Mouse (Mus musculus) forebrain, embryonic 10.5 days (tissue): ENCODE data around the gene Akap2. TPM values are rescaled to one million over a fixed set of nuclear protein-coding genes. Genes with fewer than 3 reads are reported as not detected.

Experiments used
- DNase-seq: peaks from one replicate; pipeline ENCODE4 v3.0.0-alpha.2; 2017; ENCODE audit warnings: low spot score; ENCODE audit errors: extremely low spot score
- H3K27ac ChIP-seq: fragments of 300-500 bp; sonication (generic); 2 replicates; pipeline ENCODE4 v1.5.1; 2016; ENCODE audit warnings: mild to moderate bottlenecking
- H3K27me3 ChIP-seq: fragments of 300-500 bp; sonication (generic); 2 replicates; pipeline ENCODE4 v1.6.1; 2016; ENCODE audit warnings: mild to moderate bottlenecking; ENCODE audit not compliant: poor library complexity, severe bottlenecking
- H3K36me3 ChIP-seq: fragments of 300-500 bp; sonication (generic); replicated peaks from 2 replicates; pipeline ENCODE4 v1.6.1; 2016; ENCODE audit warnings: mild to moderate bottlenecking, moderate library complexity
- H3K4me1 ChIP-seq: fragments of 300-500 bp; sonication (generic); 2 replicates; pipeline ENCODE4 v1.6.1; 2016
- H3K4me3 ChIP-seq: fragments of 300-500 bp; sonication (generic); 2 replicates; pipeline ENCODE4 v1.5.1; 2016; ENCODE audit warnings: mild to moderate bottlenecking, moderate library complexity
- H3K9me3 ChIP-seq: fragments of 300-500 bp; sonication (generic); 2 replicates; pipeline ENCODE4 v1.6.1; 2016; ENCODE audit warnings: mild to moderate bottlenecking, moderate library complexity
- WGBS: fragments of 180-500 bp; shearing (Covaris S2); methylation state at CpG from one replicate; pipeline ENCODE4 v1.1.7; 2016; 5-methylcytosine and 5-hydroxymethylcytosine counted together
- polyA plus RNA-seq: library from polyadenylated mRNA; unstranded; fragments of >200 nt; fragmentation: Nextera tagmentation; extraction: Ambion mirVana; gene quantifications from 2 replicates; pipeline ENCODE4 v1.2.1, GENCODE M21; 2016

Akap2 gene
- polyA plus RNA-seq, 1 experiment from 2014 or later: 18.3 TPM

DNA sequence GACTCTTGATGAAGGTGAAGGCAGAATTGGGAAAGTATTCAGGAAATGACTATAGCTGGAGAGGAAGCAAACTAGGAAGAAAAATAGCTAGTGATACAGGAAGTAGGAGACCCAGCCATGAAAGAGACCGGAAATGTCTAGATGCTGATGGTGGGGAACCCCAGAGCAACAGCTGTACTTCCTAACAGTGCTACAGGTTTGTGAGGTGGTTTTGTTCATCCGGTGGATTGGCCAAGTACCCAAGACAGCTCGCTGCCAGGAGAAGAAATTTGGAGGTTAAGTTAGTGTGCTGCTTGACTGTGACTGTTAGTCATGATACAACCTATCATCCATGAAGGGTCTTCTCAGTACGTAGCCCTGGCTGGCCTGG is 96.1 kb downstream of the Akap2 start:
- no peak for DNase-seq
- Histone ChIP-seq H3K9me3 (peaks cover 2% of the 10 kb centered on the region; the same call in 1 of the 2 replicates), H3K27ac (no peak overlapping the region), H3K36me3 (0 out of 2 replicates have a peak, but pooled peaks cover 3% of the 10 kb centered on the region), H3K4me1 (peaks cover 10% of the 10 kb centered on the region; the same call in 1 of the 2 replicates), H3K27me3 (no peaks in the 10 kb centered on the region), H3K4me3 (no peak overlapping the region)
- 91% methylated on average over 4 of the region's 4 CpGs for WGBS

DNA sequence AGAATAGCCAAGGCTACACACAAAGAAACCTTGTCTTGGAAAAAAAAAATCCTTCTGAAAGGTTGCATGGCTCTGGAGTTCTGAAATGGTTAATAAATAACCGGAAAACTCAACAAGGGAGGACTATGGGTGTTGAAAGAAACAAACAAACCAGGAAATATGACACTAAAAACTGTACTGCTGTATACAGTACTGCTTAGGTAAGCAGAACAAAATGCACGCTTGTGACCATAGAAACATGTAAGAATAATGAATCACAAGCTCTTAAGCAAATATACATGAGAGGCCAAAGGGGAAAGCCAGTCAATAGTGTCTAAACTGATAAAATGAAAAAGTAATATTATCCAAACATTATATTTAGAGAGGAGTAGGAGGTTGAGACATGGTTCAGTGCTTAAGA is 97.9 kb downstream of the Akap2 start:
- peaks cover 10% of the 10 kb centered on the region; the same call in 1 of the 2 replicates for H3K4me1 ChIP-seq
- no peak overlapping the region for H3K27ac ChIP-seq
- no peak overlapping the region for H3K4me3 ChIP-seq
- H3K9me3 ChIP-seq: peaks cover 2% of the 10 kb centered on the region; the same call in 1 of the 2 replicates
- H3K36me3 ChIP-seq: 0 out of 2 replicates have a peak, but pooled peaks cover 3% of the 10 kb centered on the region
- DNase-seq: no peak
- WGBS: 95% methylated on average over 2 of the region's 2 CpGs
- H3K27me3 ChIP-seq: no peaks in the 10 kb centered on the region

DNA sequence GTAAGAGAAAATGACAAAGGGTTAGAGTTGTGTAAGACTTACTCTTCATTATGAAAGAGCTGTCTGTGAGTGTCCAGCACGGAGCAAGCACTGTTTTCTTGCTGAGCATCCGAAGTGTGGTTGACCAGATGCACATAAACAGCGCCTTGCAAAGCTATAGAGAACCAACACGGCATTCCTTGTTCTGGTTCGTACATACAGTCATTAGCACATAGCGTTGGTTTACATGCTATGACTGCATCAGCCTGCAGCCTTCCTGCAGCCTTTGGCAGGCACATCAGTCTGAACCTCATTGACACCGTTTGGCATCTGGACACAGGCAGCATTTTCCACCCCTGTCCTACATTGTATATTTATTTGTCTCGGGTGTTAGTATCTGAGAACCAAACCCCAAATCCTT is 98.7 kb downstream of the Akap2 start:
- Histone ChIP-seq H3K4me3 (no peak overlapping the region), H3K9me3 (peaks cover 2% of the 10 kb centered on the region; the same call in 1 of the 2 replicates), H3K36me3 (0 out of 2 replicates have a peak, but pooled peaks cover 3% of the 10 kb centered on the region), H3K27me3 (no peaks in the 10 kb centered on the region), H3K27ac (no peak overlapping the region), H3K4me1 (peaks cover 12% of the 10 kb centered on the region; the same call in 1 of the 2 replicates)
- WGBS: 92% methylated on average over 8 of the region's 8 CpGs
- no peak for DNase-seq

DNA sequence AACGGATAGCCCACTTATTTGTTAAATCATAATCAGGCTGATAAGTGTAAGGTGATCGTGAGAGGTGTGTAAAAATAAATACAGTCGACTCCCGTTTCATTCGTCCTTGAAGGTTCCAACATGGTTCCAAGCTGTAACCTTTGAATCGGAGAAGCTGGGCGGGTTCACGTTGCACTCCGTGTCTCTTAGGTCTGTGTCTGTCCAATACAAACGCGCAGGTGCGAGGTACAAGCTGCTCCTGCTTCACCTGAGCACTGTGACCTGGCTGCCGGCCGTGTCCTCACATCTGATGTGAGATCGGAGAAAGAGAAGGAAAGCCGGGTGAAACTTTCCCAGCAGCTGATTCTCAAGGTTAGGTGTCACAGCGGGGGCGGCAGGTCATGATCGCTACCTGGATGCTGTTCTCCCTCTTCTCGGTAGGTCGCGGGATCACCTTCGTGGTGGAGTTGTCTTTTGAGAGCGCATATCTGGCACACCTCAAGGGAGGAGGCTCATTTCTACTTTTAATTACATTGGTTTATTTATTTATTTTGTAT is 103.5 kb downstream of the Akap2 start:
- Histone ChIP-seq H3K27ac (0 out of 2 replicates have a peak overlapping the region, but pooled peaks have one; percentile 84), H3K4me1 (peaks cover 47% of the 10 kb centered on the region), H3K4me3 (no peak overlapping the region), H3K9me3 (peaks cover 2% of the 10 kb centered on the region; the same call in 1 of the 2 replicates), H3K36me3 (0 out of 2 replicates have a peak, but pooled peaks cover 3% of the 10 kb centered on the region), H3K27me3 (peaks cover 1% of the 10 kb centered on the region; the same call in 1 of the 2 replicates)
- no peak for DNase-seq
- whole genome bisulfite sequencing: 91% methylated on average over 24 of the region's 24 CpGs

DNA sequence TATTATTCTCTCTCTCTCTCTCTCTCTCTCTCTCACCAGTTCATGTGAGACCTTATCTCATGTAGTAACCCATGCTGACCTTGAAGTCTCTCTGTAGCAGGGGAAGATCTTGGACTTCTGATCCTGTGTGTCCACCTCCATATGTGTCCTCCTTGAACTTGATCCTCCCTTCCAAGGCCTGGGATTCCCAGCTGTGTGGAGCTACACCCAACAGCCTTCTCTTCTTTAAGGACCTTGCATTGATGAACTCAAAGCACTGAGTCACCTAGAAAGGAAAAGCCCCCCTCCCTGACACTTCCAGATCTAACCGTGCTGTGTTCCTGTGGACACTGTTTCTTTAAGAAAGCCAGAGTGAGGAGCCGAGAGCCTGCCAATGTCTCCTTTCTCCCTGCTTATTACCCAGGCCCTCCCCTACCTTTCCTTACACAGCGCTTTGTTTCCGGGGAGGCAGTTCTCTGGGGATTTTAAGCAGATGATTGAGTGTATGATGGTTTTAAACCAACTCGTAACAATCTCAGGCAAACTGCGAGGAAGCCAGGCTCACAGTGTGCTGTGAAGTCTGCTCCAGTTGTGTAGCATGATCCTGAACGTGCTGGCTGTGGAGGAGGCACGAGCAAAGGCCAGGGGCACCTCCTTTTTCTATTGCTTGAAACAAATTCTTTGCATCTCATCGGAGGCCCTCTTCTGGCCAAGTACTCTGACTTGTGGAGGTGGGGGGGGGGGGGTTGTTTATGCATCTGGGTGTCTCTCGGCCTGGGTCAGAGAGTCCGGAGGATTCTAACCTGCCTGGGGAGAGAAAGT is 104.3 kb downstream of the Akap2 start:
- peaks cover 47% of the 10 kb centered on the region for H3K4me1 ChIP-seq
- peak overlapping the region; percentile 84 for H3K27ac ChIP-seq
- H3K4me3 ChIP-seq: no peak overlapping the region
- WGBS: 23% methylated on average over 11 of the region's 11 CpGs
- peaks cover 2% of the 10 kb centered on the region; the same call in 1 of the 2 replicates for H3K9me3 ChIP-seq
- DNase-seq: no peak
- H3K27me3 ChIP-seq: peaks cover 10% of the 10 kb centered on the region; the same call in 1 of the 2 replicates
- 0 out of 2 replicates have a peak, but pooled peaks cover 3% of the 10 kb centered on the region for H3K36me3 ChIP-seq

DNA sequence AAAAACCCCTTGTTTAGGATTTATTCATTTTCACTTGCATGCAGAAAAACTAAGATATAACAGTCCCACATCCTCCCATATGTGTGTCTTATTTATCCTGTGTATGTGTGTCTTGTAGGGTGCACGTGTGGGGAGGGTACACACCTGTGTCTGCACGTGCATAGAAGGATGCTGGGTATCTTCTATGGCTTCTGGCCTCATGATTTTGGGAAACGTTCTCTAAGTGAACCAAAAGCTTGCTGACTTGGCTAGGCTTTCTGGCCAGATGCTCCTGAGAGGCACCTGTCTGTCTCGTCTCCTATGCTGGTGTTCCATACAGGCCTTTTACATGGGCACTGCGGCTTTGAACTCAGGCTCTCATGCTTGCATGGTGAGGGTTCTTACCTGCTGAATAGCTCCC is 105.2 kb downstream of the Akap2 start:
- WGBS: 89% methylated on average over 5 of the region's 5 CpGs
- H3K4me3 ChIP-seq: no peak overlapping the region
- H3K36me3 ChIP-seq: 0 out of 2 replicates have a peak, but pooled peaks cover under 1% of the 10 kb centered on the region
- peaks cover 47% of the 10 kb centered on the region for H3K4me1 ChIP-seq
- H3K9me3 ChIP-seq: peaks cover under 1% of the 10 kb centered on the region; the same call in 1 of the 2 replicates
- DNase-seq: no peak
- peaks cover 16% of the 10 kb centered on the region; the same call in 1 of the 2 replicates for H3K27me3 ChIP-seq
- H3K27ac ChIP-seq: no peak overlapping the region

DNA sequence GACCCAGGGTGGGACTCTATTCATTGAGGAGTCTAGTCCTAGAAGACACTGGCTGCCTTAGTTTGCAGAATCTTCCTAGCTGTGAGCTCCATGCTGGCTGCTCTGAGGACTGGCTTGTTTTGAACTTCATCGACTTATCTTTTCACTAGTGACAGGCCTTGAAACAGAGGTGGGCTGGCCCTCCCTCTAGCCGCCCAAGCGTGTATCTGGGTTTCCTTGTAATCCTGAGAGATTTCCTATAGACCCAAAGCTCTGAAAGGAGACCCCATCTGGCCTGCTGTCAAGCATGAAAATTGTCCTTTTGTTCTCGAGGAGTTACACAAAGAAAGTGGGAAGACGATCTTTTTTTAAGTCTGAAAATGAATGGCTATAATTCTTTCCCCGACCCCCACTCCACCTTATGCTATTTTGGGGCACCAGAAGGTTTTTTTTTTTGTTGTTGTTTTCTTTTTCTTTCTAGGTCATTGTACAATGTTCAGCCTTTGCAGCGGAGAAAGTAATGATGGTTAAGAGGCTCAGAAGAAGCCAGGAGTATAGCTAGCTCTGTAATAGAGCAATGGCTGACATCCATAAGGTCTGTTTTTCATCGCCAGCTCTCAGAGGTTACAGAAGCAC is 107.3 kb downstream of the Akap2 start:
- 13% methylated on average over 8 of the region's 8 CpGs for WGBS
- peak; percentile 56 for DNase-seq
- no peaks in the 10 kb centered on the region; the same call in 1 of the 2 replicates for H3K9me3 ChIP-seq
- H3K27ac ChIP-seq: peak overlapping the region; percentile 76
- H3K4me1 ChIP-seq: peaks cover 65% of the 10 kb centered on the region
- no peaks in the 10 kb centered on the region for H3K36me3 ChIP-seq
- H3K4me3 ChIP-seq: peak overlapping the region; percentile 14; the same call in 1 of the 2 replicates
- peaks cover 16% of the 10 kb centered on the region; the same call in 1 of the 2 replicates for H3K27me3 ChIP-seq

DNA sequence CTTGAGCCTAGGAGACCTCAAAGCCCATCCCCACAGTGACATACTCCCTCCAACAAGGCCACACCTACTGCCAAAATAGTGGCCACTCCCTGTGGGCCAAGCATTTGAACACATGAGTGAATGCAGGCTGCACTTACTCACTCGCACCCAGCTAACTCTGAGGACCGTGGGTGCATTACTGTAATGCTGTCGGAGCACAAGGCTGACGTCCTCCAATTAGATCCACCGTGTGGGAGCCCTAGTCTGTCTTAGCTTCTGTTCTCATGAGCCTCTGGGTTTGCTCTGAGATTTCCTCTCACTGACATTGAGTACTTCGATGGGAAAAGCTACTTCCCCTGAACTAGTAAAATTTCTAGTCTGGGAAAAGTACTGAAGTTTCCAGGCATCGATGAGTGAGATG is 108.8 kb downstream of the Akap2 start:
- no peaks in the 10 kb centered on the region for H3K9me3 ChIP-seq
- no peak for DNase-seq
- 0 out of 2 replicates have a peak overlapping the region, but pooled peaks have one; percentile 4 for H3K27ac ChIP-seq
- WGBS: 90% methylated on average over 7 of the region's 7 CpGs
- H3K4me3 ChIP-seq: no peak overlapping the region
- H3K36me3 ChIP-seq: no peaks in the 10 kb centered on the region
- H3K4me1 ChIP-seq: peaks cover 70% of the 10 kb centered on the region
- H3K27me3 ChIP-seq: peaks cover 23% of the 10 kb centered on the region

DNA sequence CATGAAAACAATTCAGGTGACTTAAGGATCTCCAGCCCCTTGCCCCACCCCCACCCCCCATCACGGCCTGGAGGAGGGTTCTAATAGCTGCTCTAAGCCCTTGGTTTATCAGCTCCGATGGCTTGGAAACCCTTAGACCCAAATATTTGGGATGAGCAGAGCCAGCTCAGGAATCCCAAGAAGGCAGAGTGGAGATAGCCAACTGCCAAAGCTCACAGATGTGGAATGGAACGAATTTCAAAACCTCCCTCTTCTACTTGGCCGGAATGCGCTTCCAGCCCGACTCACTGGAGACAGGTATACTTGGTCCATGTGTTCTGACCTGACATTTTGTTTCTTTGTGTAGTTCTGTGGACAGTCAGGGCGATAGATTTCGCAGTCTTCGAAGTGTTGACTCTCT is 111.7 kb downstream of the Akap2 start:
- H3K27ac ChIP-seq: no peak overlapping the region
- no peaks in the 10 kb centered on the region for H3K9me3 ChIP-seq
- H3K36me3 ChIP-seq: no peaks in the 10 kb centered on the region
- WGBS: 70% methylated on average over 9 of the region's 9 CpGs
- H3K4me3 ChIP-seq: no peak overlapping the region
- DNase-seq: no peak
- peaks cover 65% of the 10 kb centered on the region for H3K4me1 ChIP-seq
- H3K27me3 ChIP-seq: peaks cover 26% of the 10 kb centered on the region

DNA sequence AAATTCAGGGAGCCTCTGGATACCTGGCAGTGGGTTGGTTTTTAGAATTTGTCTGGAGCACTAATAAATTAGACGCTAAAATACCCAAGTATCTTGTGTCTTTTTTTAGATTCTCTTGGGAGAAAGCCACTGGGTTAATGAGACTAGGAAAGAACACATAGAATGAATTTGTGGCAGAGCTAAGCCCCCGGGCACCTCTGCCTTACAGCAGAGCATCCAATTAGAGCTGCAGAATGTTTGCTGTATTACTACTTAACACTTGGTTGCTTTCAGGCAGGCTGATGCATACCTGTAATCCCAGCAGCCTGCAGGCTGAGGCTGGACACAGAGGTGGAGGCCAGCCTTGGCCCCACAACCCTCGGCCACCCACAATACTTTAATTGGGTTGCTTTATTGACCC is 112.3 kb downstream of the Akap2 start:
- H3K4me1 ChIP-seq: peaks cover 61% of the 10 kb centered on the region
- 64% methylated on average over 3 of the region's 3 CpGs for whole genome bisulfite sequencing

DNA sequence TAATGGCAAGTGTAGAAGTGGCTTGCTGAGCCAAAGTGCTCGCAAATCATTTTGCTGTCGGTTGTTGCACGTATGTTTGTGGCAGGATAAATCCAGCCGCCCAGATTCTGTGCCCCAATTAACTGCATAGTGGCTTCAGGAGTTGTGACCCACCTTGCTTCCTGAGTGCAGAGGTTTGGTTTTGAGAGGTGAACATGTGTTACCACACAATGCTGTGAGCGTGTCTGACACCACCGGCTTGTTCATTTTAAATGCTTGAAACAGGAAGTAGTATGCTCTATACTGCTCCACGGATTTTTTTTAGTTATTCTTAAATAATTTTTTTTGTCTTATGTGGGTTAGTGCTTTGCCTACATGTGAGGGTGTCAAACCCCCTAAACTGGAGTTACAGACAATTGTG is 114.9 kb downstream of the Akap2 start:
- Histone ChIP-seq H3K36me3 (no peaks in the 10 kb centered on the region), H3K4me1 (peaks cover 50% of the 10 kb centered on the region), H3K9me3 (no peaks in the 10 kb centered on the region), H3K27ac (no peak overlapping the region), H3K4me3 (no peak overlapping the region), H3K27me3 (peaks cover 11% of the 10 kb centered on the region)
- 64% methylated on average over 7 of the region's 7 CpGs for WGBS
- no peak for DNase-seq

More for the DNA sequence above, 112.3 kb downstream of the Akap2 start:
- no peaks in the 10 kb centered on the region for H3K9me3 ChIP-seq
- no peak for DNase-seq
- no peaks in the 10 kb centered on the region for H3K36me3 ChIP-seq
- H3K27ac ChIP-seq: no peak overlapping the region
- H3K4me3 ChIP-seq: no peak overlapping the region
- peaks cover 26% of the 10 kb centered on the region for H3K27me3 ChIP-seq

DNA sequence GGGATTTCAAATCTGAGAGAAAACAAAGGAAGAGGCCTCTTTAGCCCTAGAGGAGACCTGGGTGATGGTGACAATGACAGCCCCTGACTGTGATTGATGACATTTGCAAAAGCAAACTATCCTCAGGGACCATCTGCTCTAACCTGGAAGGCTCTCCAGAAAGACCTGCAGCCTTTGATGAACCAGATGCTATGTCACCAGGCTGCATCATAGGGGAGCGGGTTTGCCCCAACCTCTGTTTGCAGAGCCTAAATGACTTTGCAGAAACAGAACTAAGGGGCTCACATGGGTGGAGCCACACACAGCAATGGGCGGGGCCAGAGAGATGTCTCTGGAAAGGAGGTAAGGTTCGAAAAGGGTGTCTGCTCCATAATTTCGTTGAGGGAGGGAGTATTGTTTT is 115.6 kb downstream of the Akap2 start:
- H3K4me3 ChIP-seq: no peak overlapping the region
- H3K9me3 ChIP-seq: no peaks in the 10 kb centered on the region
- peaks cover 10% of the 10 kb centered on the region for H3K27me3 ChIP-seq
- 88% methylated on average over 4 of the region's 4 CpGs for WGBS
- no peaks in the 10 kb centered on the region for H3K36me3 ChIP-seq
- no peak overlapping the region for H3K27ac ChIP-seq
- DNase-seq: no peak
- peaks cover 49% of the 10 kb centered on the region for H3K4me1 ChIP-seq
